Mouse (Mus musculus): ENCODE results near the gene Rab8a. TPM values are rescaled to one million over a fixed set of nuclear protein-coding genes. Genes with fewer than 3 reads are reported as not detected.
"Not testable (repeated sequence)": the region's sequence is repeated elsewhere in the genome, so short reads cannot be mapped to it uniquely, and the experiment has no call there.

Gene Rab8a
- total RNA-seq (2021): 10 to 100 TPM; 51.2 to 69.1 TPM
- long read RNA-seq, experiment 1, full-length matches to known transcripts: 70 of 85 reads
- long read RNA-seq, experiment 1, partial matches to known transcripts: 0 of 85 reads
- long read RNA-seq, experiment 1, other reads (novel, unspliced or antisense): 15 of 85 reads
- long read RNA-seq, experiment 2, full-length matches to known transcripts: 189 of 205 reads
- long read RNA-seq, experiment 2, partial matches to known transcripts: 11 of 205 reads
- long read RNA-seq, experiment 2, other reads (novel, unspliced or antisense): 5 of 205 reads

DNA sequence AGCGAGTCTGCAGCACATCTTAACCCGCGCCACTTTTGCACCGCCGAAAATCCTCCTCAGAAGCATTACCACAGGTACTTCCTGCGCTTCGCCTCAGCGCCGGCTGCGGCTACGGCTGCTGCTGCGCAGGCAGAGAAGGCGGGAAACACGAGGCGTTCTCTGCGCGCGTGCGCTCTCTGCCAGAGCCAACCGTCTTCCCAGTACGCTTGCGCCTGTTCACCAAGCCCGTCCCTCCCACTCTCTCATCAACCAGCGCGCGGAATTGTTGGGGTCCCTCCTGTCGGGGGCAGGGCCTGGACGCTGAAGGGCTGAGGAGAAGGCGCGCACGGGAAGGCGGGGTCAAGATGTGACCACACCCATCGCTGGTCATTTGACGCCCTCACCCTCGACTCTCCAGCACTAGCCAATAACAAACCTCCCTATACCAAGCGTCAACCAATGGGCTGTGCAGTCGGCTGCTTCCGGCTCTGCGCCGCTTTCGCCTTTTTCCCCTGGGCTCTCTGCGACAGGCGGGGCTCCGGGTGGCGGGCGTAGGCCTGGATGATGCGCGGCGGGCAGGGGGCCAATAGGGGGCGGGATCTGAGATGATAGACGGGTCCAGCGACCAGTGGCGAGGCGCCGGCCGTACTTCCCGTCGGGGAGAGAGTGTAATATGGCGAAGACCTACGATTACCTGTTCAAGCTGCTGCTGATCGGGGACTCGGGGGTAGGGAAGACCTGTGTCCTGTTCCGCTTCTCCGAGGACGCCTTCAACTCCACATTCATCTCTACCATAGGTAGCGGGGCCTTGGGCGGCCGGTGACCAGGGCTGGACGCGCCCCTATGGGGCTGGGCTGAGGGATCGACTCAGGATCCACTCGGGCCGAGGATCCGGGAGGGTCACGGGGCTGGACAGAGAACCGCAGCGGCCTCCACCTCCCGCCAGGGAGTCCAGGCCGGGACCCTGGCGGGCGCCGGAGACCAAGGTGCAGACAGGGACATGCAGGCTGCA lies at the start of gene Rab8a:
Gene Rab8a, plus strand, starts transcription at position 494 of the 991 bp plus-strand sequence.
- peak; percentile 100 for DNase-seq (ENCODE audit: low spot score in 2 of 2)

DNA sequence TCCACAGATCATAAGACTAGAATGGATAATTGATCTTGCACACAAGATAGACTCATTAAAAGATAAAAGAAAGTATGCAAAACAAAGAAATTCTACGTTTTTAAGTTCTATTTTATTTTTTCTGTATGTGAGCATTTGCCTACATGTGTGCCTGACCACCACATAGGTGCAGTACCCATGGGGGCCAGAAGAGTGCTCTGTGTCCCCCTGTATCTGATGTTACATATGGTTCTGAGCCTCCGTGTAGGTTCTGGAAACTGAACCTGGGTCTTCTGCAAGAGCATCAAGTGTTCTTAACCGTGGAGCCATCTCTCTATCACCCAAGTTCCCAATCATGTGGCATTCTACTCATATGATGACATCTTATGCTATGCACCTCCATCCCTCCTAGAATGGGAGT lies 48.5 kb upstream of the Rab8a start:
- no peak for DNase-seq (ENCODE audit: low spot score in 2 of 2)

DNA sequence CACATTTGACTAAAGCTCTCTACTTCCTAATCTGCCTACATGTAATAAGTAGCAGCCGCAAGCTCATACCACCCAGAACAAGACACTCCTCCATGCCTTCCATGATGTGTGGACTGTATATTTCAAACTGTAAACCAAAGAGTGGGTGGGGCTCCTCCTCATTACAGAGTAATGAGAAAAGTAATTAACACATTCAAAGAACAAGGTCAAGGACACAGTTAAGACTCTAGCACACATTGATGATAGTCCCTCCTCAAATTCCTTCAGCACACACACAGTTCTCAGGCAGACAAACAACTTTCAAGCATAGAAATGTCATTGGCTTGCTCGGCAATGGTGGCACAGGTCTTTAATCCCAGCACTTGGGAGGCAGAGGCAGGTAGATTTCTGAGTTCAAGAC lies 45.8 kb upstream of the Rab8a start:
- no peak for DNase-seq (ENCODE audit: low spot score in 2 of 2)

DNA sequence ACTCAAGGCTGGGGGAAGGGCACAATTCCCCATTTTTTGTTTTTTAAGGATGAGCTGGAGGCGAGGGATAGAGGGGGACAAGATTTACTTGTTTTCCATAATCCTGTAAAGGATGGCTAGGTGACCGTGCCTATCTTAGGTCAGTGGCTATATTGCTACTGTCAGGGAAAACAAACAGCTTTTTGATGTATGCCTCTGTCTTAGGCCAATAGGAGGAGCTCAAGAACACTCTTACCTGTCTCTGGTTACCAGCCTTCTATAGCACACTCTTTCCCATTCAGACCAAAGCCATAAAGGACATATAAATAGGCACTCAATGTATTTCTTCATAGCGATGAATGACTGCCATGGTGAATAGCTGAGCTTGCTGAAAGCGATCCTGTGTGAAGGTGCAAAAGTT lies 42.4 kb upstream of the Rab8a start:
- DNase-seq (ENCODE audit: low spot score in 2 of 2): no peak

DNA sequence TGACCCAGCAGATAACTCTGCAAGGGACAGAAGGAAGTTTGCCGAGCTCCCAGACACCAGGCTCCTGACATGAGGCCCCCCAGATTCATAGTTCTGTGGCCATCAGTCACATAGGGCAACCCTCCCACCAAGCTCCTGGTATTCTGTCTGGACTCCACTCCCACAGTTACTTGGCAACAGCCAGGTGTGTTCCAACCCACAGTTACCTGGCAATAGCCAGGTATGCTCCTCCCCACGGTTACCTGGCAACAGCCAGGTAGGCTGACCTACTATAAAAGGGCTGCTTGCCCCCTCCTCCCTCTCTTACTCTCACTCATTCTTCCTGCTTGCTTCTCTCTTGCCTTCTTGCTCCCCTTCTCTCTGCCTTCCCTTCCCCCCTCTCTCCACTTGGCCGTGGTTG lies 39.5 kb upstream of the Rab8a start:
- not testable (repeated sequence) for DNase-seq (ENCODE audit: low spot score in 2 of 2)

DNA sequence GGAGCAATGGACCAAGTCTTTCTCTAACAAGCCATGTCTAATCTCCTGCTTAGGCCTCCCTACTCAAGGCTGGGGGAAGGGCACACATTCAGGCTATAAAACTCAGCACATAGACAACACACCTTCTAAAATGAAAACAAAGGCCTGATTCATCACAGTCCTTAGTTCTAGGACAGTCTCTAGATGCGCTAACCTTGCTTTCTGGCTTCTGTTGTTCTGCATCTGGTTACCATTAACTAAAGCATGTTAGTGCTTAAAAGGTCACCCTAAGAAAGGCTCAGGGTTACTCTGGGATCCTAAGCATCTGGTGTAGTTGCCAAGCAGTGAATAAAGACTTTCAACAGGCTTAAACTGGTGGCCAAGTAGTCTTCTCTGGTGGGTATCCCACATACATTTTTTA lies 39.0 kb upstream of the Rab8a start:
- DNase-seq (ENCODE audit: low spot score in 2 of 2): no peak

DNA sequence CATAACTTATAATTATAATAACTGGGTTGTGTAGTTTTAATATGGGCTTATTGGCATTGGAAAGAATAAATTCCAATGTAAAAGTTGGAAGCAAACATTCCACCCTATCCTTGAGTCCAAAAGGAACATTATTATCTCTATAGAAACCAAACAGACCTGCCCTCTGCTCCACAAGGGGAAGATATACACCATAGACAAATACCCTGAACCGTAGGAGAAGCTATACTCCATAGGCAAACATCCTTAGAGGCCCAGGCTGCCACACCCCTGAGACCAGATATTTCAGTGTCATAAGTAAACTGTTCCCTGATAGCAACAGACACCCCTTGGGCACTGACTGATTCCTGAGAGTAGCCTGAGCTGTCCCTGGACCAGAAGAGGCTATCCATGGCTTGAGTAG lies 33.2 kb upstream of the Rab8a start:
- DNase-seq (ENCODE audit: low spot score in 2 of 2): no peak

DNA sequence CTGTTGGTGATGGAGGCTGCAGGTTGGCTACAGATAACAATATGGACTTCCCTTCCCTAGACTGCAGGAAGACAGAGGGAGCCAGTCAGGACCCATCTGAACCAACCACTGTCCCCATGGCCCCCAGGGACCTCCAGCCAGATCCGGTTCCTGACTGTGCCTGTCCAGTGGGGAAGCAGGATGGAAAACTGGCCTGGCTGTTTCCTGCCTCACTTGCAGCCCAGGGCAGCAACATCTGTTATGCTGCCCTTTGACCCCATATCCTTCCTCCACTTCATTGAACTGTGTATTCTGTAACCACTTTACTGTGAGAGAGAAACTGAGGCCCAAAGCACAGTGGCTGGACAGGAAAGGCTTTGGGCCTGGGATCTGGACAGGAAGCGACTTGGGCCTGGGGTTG lies 29.7 kb upstream of the Rab8a start:
- DNase-seq (ENCODE audit: low spot score in 2 of 2): no peak

DNA sequence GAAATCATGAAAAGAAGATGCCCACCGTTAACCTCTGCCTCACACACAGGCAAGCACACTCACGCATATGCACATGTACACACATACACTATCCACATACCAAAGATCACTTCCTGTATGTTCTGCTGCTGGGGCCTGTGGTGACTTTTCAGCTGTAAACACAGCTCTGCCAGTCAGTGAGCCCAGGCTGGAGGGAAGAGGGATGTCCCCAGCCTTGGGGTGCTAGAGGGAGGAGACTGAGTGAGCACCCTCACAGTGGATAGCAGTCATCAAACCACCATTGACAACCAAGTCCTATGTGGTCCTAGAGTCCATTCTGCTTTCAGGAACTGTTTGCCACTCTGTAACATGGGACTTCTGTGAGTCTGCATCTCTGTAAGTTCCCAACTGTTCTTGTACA lies 29.1 kb upstream of the Rab8a start:
- DNase-seq (ENCODE audit: low spot score in 2 of 2): no peak

DNA sequence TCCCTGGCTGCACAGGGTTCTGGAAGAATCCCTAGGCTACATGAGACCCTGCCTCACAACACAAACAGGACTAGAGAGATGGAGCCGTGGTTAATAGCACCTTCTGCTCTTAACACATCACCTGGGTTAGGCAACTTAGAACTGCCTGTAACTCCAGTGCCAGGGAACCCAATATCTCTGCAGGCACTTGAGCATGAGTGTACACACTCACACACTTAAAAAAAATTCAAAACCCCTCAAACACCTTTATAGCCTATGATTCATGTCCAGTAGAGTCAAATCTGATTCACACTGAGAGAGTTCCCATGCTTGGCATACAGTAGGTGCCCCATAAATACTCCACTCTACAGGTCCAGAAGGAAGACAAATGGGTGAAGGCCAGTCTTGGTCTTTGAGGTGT lies 28.6 kb upstream of the Rab8a start:
- DNase-seq (ENCODE audit: low spot score in 2 of 2): no peak

DNA sequence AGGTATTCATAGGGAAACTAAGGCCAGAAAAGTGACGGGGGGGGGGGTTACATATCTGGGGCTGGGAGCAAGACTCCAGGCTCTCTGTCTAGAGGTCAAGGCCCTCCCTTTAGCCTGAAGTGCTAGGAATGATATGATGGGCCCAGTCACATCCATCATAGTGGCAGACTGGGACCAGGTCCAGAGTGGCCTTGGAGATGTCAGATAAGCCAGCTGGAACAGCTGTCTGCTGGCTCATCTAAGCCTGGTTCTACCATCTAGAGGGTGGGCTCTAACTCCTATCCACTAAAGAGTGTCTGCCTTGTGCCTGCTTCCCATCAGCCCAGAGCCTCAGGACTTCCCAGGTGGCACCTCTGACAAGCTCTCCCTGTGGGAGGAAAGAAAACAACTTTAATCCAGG lies 28.1 kb upstream of the Rab8a start:
- peak; percentile 39 to 46 for DNase-seq (ENCODE audit: low spot score in 2 of 2)

DNA sequence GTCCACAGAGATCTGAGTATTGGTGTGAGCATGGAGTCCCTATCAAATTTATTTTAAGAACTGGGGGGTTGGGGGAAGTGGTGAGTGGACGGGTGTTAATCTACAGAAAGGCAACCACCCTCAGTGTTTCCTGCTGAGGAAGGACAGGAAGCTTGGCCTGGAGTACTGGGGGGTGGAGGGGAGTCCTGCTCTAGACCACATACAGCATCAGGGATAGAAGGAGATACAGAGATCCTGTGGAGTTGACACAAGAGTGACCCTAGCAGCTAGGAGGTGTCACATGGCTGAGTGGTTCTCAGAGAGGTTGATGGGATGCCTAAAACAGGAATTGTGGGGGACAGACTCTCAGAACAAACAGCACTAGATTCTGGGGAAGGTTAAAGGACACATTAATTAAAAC lies 27.5 kb upstream of the Rab8a start:
- no peak for DNase-seq (ENCODE audit: low spot score in 2 of 2)

DNA sequence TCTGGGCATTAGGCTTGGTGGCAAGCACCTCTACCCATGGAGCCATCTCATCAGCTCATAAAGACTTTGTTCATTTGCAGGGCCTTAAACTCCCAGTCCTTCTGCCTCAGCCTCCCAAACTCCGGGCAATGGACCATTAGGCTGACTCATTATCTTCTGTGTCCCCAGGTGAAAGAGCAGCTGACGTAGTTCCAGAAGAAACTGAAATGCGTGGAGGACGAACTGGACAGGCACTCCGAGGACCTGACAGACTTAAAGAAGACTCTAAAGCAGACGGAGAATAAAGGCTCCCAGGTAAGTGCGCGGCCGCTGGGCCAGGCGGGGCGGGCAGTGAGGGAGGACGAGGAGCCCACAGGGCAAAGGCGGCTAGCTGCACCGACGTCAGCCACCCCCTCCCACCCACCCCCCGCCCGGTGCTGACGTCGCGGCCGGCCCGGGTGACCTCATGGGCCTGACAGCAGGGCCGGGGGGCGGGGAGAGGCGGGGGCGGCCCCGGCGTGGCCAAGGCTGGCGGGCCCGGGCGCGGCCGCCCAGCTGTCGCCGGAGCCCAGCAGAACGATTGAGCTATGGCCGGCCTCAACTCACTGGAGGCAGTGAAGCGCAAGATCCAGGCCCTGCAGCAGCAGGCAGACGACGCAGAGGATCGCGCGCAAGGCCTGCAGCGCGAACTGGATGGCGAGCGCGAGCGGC lies 26.1 kb upstream of the Rab8a start, which contains the start of gene Tpm4:
Gene Tpm4, plus strand, starts transcription at position 220 of the 690 bp plus-strand sequence.
- peak; percentile 77 to 78 for DNase-seq (ENCODE audit: low spot score in 2 of 2)

DNA sequence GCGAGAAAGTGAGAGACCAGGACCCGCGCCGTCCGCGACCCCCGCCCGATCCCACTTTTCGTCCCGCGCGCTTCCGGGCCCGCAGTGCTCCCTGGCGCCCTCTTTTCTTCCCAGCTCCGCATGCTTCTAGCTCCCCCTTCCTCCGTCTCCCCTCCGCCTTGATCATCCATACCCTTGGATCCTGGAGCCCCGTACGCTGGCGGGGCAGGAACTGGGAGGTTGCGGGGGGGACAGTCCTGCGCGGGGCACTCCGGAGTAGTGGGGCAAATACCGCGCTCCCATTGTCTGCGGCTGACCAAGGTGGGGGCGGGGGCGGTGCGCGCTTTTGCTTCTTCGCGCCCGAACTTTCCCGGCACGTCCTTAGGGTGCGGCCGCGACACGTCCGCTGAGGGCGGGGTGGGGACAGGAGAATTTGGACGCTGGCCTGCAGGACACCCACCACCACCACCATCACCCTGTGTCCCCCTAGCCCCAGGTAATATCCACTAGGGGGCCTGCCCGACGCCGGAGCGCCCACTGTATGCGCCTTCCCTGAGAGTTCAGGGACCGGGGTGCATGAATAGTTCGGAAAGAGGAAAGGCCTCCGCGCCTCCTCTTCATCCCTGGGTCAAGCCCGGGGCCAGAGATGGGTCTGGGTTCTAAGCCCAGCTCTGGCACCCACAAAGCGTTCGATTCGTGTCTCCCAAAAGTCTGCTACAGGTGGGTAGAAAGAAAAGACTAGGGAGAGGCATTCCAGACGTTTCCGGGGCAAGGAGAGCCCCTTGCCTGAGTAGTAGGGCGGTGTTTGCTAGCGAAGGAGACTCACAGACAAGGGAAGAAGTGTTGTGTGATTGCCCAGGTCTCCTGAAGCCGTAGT lies 25.3 kb upstream of the Rab8a start:
- peak; percentile 32 to 49 for DNase-seq (ENCODE audit: low spot score in 2 of 2)

DNA sequence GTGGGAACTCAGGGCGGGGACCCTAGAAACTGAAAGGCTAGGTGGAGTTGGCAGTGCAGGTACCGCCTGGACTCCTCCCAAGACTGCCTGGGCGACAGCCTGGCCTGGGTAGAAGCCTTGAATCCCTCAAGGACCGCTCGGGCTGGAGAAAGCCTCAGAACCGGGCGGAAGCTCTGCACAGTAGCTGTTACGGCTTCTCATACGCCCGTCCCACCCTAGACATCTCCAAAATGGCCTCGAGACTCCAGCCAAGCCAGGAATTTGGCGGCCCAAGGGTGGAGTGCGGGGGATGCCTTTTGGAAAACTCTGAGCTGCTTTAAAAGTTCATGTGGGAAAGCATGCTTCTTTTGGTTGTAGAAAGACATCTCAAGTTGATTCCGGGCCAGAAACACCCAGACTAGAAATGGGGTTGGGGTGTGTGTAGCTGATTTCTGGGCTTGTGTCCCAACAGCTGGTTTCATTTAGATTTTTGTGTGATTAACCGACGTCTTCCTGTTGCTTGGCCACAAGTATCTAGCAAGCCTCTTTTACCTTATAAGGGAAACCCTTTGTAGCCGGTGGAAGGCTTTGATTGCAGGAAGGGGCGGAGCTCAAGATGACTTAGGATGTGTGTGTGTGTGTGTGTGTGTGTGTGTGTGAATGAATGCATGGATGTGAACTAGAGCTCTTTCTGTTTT lies 24.6 kb upstream of the Rab8a start:
- peak; percentile 43 to 44 for DNase-seq (ENCODE audit: low spot score in 2 of 2)

DNA sequence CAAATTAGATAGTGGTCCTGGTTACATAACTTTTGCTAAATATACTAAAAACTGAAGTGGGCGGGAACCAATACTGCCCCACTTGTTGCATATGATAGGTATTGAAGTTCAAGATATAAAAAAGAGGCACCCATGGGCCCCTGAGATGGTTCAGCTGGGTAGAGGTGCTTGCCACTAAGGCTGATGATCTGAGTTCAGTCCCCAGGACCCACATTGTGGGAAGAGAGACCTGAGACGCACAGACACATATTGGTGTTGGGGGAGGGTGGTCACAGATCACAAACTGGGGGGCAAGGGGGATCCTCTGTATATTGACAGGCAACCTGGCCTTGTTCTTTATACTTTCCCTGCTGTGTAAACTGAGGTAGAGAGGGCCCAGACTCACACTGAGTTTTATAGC lies 23.6 kb upstream of the Rab8a start:
- no peak for DNase-seq (ENCODE audit: low spot score in 2 of 2)

DNA sequence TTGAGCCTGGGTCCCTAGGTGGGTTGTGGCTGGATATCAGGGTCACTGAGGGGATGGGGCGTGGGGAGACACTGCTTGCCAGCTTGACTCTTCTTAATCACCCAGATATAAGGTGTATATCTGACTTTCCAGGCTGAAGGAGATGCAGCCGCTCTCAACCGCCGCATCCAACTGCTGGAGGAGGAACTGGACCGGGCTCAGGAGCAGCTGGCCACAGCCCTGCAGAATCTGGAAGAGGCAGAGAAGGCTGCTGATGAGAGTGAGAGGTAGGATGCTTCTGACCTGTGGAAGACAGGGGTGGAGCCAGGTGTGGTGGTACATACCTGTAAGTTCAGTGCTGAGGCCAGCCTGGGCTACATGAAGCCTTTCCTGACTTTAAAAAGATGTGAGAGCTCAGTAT lies 22.5 kb upstream of the Rab8a start:
- no peak for DNase-seq (ENCODE audit: low spot score in 2 of 2)

DNA sequence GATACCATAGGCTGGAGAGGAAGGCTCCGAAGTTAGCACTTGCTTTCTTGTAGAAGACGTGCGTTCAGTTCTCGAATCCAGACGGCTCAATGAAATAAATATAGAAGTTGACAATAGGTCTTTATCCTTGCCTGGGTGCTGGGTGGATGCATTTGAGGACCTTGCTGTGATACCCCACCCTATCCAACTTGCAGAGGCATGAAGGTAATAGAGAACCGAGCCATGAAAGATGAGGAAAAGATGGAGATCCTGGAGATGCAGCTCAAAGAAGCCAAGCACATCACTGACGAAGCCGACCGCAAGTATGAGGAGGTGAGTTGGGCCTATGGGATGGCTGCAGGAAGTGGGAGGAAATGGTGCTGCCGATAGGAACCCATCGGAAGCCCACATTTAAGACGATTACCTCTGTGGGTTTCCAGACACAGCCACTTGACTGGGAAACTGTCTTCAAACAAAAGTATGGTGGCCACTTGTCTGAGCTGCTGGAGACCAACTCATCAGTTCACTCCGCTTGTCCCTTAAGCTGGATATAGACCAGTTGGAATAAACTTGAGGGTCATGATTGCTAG lies 17.7 kb upstream of the Rab8a start:
- DNase-seq (ENCODE audit: low spot score in 2 of 2): no peak

DNA sequence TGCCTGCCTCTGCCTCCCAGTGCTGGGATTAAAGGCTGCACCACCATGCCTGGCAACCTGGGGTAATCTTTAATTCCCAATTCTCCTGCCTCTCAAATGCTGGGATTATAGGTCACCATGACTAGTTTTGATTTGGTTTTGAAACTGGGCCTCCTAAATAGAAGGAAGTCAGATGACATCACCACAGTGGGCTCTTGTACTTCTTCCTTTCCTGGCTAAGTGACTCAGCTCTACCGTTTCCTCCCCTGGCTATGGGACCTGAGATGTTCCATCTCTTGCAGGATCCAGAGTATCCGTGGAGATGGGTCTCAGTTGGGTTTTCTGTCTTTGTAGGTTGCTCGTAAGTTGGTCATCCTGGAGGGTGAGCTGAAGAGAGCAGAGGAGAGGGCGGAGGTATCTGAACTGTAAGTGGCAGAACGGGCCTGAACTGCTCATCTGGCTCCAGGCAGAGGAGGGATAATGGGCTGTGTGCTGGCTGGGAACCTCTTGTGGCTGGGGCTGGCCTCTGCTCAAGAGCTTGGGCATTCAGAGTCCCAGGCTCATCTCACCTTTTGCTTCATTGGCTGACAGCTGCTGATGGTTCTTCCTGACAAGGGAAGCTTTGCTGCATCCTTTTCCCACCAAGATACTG lies 16.5 kb upstream of the Rab8a start:
- no peak for DNase-seq (ENCODE audit: low spot score in 2 of 2)
